In genomic region chr13:56295943-56296658, GRCm38 (mm10) we compare ENCODE assay signal across 8 mouse cellular contexts. TPM values are rescaled to one million over a fixed set of nuclear protein-coding genes. Genes with fewer than 3 reads are reported as not detected.
A peak's percentile ranks its signal among the peaks of the same experiment; 100 is the strongest.
DNase-seq lines count a peak whose midpoint lies in the region; ATAC-seq lines count a peak whose summit lies in the region.

Gene Cxcl14 (minus strand): TSS chr13:56296551.

- peak within 1 kb of the TSS; percentile 73 for H3K9ac ChIP-seq in hindbrain, embryonic 13.5 days

- peaks cover 23% of the 10 kb centered on the region for H3K4me1 ChIP-seq in hindbrain, embryonic 13.5 days (replicated peaks)

- H3K27ac ChIP-seq in hindbrain, embryonic 13.5 days = no peak within 1 kb of the TSS

- H3K9me3 ChIP-seq in hindbrain, embryonic 13.5 days = no peaks in the 10 kb centered on the region

- under 1% methylated on average over 65 of the region's 76 CpGs for WGBS in hindbrain, embryonic 13.5 days

- peak within 1 kb of the TSS; percentile 46 for H3K4me3 ChIP-seq in hindbrain, embryonic 13.5 days

- H3K27me3 ChIP-seq in hindbrain, embryonic 13.5 days = peaks cover 88% of the 10 kb centered on the region

- peak within 1 kb of the TSS; percentile 78 for H3K4me2 ChIP-seq in hindbrain, embryonic 13.5 days

- ATAC-seq in hindbrain, embryonic 13.5 days (ENCODE audit: low FRiP score) = peak; percentile 52; the same call in 1 of the 2 replicates

- H3K36me3 ChIP-seq in hindbrain, embryonic 13.5 days = no peaks in the 10 kb centered on the region

- peak; percentile 78 for DNase-seq in R1 (ENCODE audit: low read depth, low spot score)
- DNase-seq in cerebellum, adult 9-10 months = peak; percentile 11
- peak; percentile 62 to 63 for DNase-seq in frontal cortex, postnatal 36 days (ENCODE audit: low spot score in 2 of 2)
- peak; percentile 27 to 34 for DNase-seq in layer of hippocampus, postnatal 25 days (ENCODE audit: extremely low spot score in 1 of 2, low spot score in 1 of 2)
- DNase-seq in lung, postnatal 10 days = peak; percentile 68
- DNase-seq in right cerebral cortex, postnatal 36 days (ENCODE audit: low spot score in 2 of 2) = peak; percentile 53 to 56
- no peak for DNase-seq in spleen, postnatal 14 days (ENCODE audit: low spot score in 2 of 2)

RNA-seq across cellular contexts. Expression of gene Cxcl14, which starts in this region (rescaled TPM):
- polyA plus RNA-seq in hindbrain, embryonic 13.5 days (2015; fragmentation: Nextera tagmentation; extraction: Ambion mirVana) = 4.9 and 8.2 TPM in 2 replicates
- total RNA-seq in layer of hippocampus, postnatal 25 days (2021) = 100 to 1,000 TPM; 121 to 137 TPM

Comparison
In these comparisons a context has a peak if more than half of its experiments do, and no peak if none do; other contexts are left out.
1. DNase-seq: peak in R1 (single experiment), cerebellum, adult 9-10 months (single experiment), frontal cortex, postnatal 36 days (2 of 2), layer of hippocampus, postnatal 25 days (2 of 2), lung, postnatal 10 days (single experiment) and right cerebral cortex, postnatal 36 days (2 of 2); none in spleen, postnatal 14 days (0 of 2).